Mouse (Mus musculus): ENCODE results near the gene Uchl1. TPM values are rescaled to one million over a fixed set of nuclear protein-coding genes. Genes with fewer than 3 reads are reported as not detected.

The Uchl1 gene
- 1,561 and 1,591 TPM in 2 replicates for total RNA-seq (2014; rRNA removed)
- 1,671 and 1,715 TPM in 2 replicates for polyA plus RNA-seq (2015; fragmentation: Nextera tagmentation; extraction: Ambion mirVana)

GRCm38 (mm10) chr5:66675983-66676382, at the start of gene Uchl1:
Gene Uchl1 (plus strand): TSS chr5:66676091.
- 0% methylated on average over 20 of the region's 20 CpGs for WGBS
- ATAC-seq (peak; percentile 92), DNase-seq (ENCODE audit: low spot score) (peak; percentile 97)
- H3K9ac ChIP-seq (replicated peaks; ENCODE audit: low read length): peak within 1 kb of the TSS; percentile 84
- no peak for TF ChIP-seq CTCF (IDR thresholded peaks at IDR 0.05; ENCODE audit: low read depth)
- peak within 1 kb of the TSS; percentile 90 for H3K27ac ChIP-seq
- H3K4me3 ChIP-seq (ENCODE audit: low read length): peak within 1 kb of the TSS; percentile 79
- no peaks in the 10 kb centered on the region for H3K27me3 ChIP-seq (ENCODE audit: insufficient read depth, low read length)
- H3K4me1 ChIP-seq (ENCODE audit: insufficient read depth, low read length): no peaks in the 10 kb centered on the region
- peak within 1 kb of the TSS; percentile 81 for H3K4me2 ChIP-seq (ENCODE audit: low read depth, low read length)
- peaks cover 3% of the 10 kb centered on the region; the same call in 1 of the 2 replicates for H3K36me3 ChIP-seq (ENCODE audit: insufficient read depth, low read length)
- no peaks in the 10 kb centered on the region for H3K9me3 ChIP-seq (ENCODE audit: low read length)

GRCm38 (mm10) chr5:66627805-66628204, 48.1 kb upstream of the Uchl1 start:
- H3K4me1 ChIP-seq (ENCODE audit: insufficient read depth, low read length): no peaks in the 10 kb centered on the region
- no peak overlapping the region for H3K4me2 ChIP-seq (ENCODE audit: low read depth, low read length)
- H3K4me3 ChIP-seq (ENCODE audit: low read length): no peak overlapping the region
- H3K27me3 ChIP-seq (ENCODE audit: insufficient read depth, low read length): no peaks in the 10 kb centered on the region
- no peak overlapping the region for H3K27ac ChIP-seq
- no peak overlapping the region for H3K9ac ChIP-seq (replicated peaks; ENCODE audit: low read length)
- peak; percentile 26 for DNase-seq (ENCODE audit: low spot score)
- no peak; the same call in 1 of the 2 replicates for ATAC-seq
- H3K9me3 ChIP-seq (ENCODE audit: low read length): no peaks in the 10 kb centered on the region
- no peaks in the 10 kb centered on the region for H3K36me3 ChIP-seq (ENCODE audit: insufficient read depth, low read length)
- TF ChIP-seq CTCF (IDR thresholded peaks at IDR 0.05; ENCODE audit: low read depth): no peak
- WGBS: 41% methylated on average over 7 of the region's 7 CpGs

- no peak overlapping the region for H3K27ac ChIP-seq
- TF ChIP-seq CTCF (IDR thresholded peaks at IDR 0.05; ENCODE audit: low read depth): no peak
- no peak overlapping the region for H3K9ac ChIP-seq (replicated peaks; ENCODE audit: low read length)
- H3K9me3 ChIP-seq (ENCODE audit: low read length): no peaks in the 10 kb centered on the region
- no peaks in the 10 kb centered on the region for H3K27me3 ChIP-seq (ENCODE audit: insufficient read depth, low read length)
- no peak overlapping the region for H3K4me2 ChIP-seq (ENCODE audit: low read depth, low read length)
- WGBS: 26% methylated on average over 10 of the region's 10 CpGs
- ATAC-seq (no peak), DNase-seq (ENCODE audit: low spot score) (peak; percentile 16)
- no peaks in the 10 kb centered on the region for H3K4me1 ChIP-seq (ENCODE audit: insufficient read depth, low read length)
- no peak overlapping the region for H3K4me3 ChIP-seq (ENCODE audit: low read length)
- no peaks in the 10 kb centered on the region for H3K36me3 ChIP-seq (ENCODE audit: insufficient read depth, low read length)
Observed at GRCm38 (mm10) chr5:66635459-66636079, 40.3 kb upstream of the Uchl1 start.

GRCm38 (mm10) chr5:66642156-66642555, 33.7 kb upstream of the Uchl1 start:
- H3K4me2 ChIP-seq (ENCODE audit: low read depth, low read length): no peak overlapping the region
- H3K9ac ChIP-seq (replicated peaks; ENCODE audit: low read length): no peak overlapping the region
- DNase-seq (ENCODE audit: low spot score) (no peak), ATAC-seq (no peak)
- no peaks in the 10 kb centered on the region for H3K27me3 ChIP-seq (ENCODE audit: insufficient read depth, low read length)
- no peak for TF ChIP-seq CTCF (IDR thresholded peaks at IDR 0.05; ENCODE audit: low read depth)
- no peak overlapping the region for H3K27ac ChIP-seq
- 96% methylated on average over 4 of the region's 4 CpGs for WGBS
- H3K36me3 ChIP-seq (ENCODE audit: insufficient read depth, low read length): no peaks in the 10 kb centered on the region
- no peaks in the 10 kb centered on the region for H3K4me1 ChIP-seq (ENCODE audit: insufficient read depth, low read length)
- H3K9me3 ChIP-seq (ENCODE audit: low read length): no peaks in the 10 kb centered on the region
- H3K4me3 ChIP-seq (ENCODE audit: low read length): no peak overlapping the region

- H3K4me3 ChIP-seq (ENCODE audit: low read length): no peak overlapping the region
- no peaks in the 10 kb centered on the region for H3K4me1 ChIP-seq (ENCODE audit: insufficient read depth, low read length)
- WGBS: 81% methylated on average over 5 of the region's 5 CpGs
- H3K4me2 ChIP-seq (ENCODE audit: low read depth, low read length): no peak overlapping the region
- no peaks in the 10 kb centered on the region for H3K36me3 ChIP-seq (ENCODE audit: insufficient read depth, low read length)
- TF ChIP-seq CTCF (IDR thresholded peaks at IDR 0.05; ENCODE audit: low read depth): no peak
- no peaks in the 10 kb centered on the region for H3K9me3 ChIP-seq (ENCODE audit: low read length)
- H3K27ac ChIP-seq: no peak overlapping the region
- no peaks in the 10 kb centered on the region for H3K27me3 ChIP-seq (ENCODE audit: insufficient read depth, low read length)
- ATAC-seq: no peak
- no peak for DNase-seq (ENCODE audit: low spot score)
- no peak overlapping the region for H3K9ac ChIP-seq (replicated peaks; ENCODE audit: low read length)
Observed at GRCm38 (mm10) chr5:66643260-66643659, 32.6 kb upstream of the Uchl1 start.

- no peak overlapping the region for H3K9ac ChIP-seq (replicated peaks; ENCODE audit: low read length)
- H3K36me3 ChIP-seq (ENCODE audit: insufficient read depth, low read length): no peaks in the 10 kb centered on the region
- no peaks in the 10 kb centered on the region for H3K4me1 ChIP-seq (ENCODE audit: insufficient read depth, low read length)
- DNase-seq (ENCODE audit: low spot score): no peak
- H3K9me3 ChIP-seq (ENCODE audit: low read length): no peaks in the 10 kb centered on the region
- ATAC-seq: no peak
- no peak overlapping the region for H3K4me2 ChIP-seq (ENCODE audit: low read depth, low read length)
- no peak overlapping the region for H3K27ac ChIP-seq
- no peak for TF ChIP-seq CTCF (IDR thresholded peaks at IDR 0.05; ENCODE audit: low read depth)
- 59% methylated on average over 7 of the region's 7 CpGs for WGBS
- no peak overlapping the region for H3K4me3 ChIP-seq (ENCODE audit: low read length)
- no peaks in the 10 kb centered on the region for H3K27me3 ChIP-seq (ENCODE audit: insufficient read depth, low read length)
Observed at GRCm38 (mm10) chr5:66647504-66647903, 28.4 kb upstream of the Uchl1 start.

- peak; percentile 56 for DNase-seq (ENCODE audit: low spot score)
- Histone ChIP-seq H3K27me3 (ENCODE audit: insufficient read depth, low read length) (no peaks in the 10 kb centered on the region), H3K9me3 (ENCODE audit: low read length) (no peaks in the 10 kb centered on the region), H3K4me3 (ENCODE audit: low read length) (no peak overlapping the region), H3K36me3 (ENCODE audit: insufficient read depth, low read length) (no peaks in the 10 kb centered on the region), H3K4me1 (ENCODE audit: insufficient read depth, low read length) (no peaks in the 10 kb centered on the region), H3K27ac (no peak overlapping the region), H3K9ac (replicated peaks; ENCODE audit: low read length) (no peak overlapping the region), H3K4me2 (ENCODE audit: low read depth, low read length) (no peak overlapping the region)
- WGBS: 25% methylated on average over 5 of the region's 5 CpGs
- ATAC-seq: 0 out of 2 replicates have a peak, but pooled peaks have one; percentile 35
- no peak for TF ChIP-seq CTCF (IDR thresholded peaks at IDR 0.05; ENCODE audit: low read depth)
Observed at GRCm38 (mm10) chr5:66654220-66654619, 21.7 kb upstream of the Uchl1 start.

All from hindbrain, postnatal 0 days (tissue).